Mouse (Mus musculus): Measurements from ENCODE around the gene Spin1.
"Not testable (repeated sequence)": the region's sequence is repeated elsewhere in the genome, so short reads cannot be mapped to it uniquely, and the experiment has no call there.

- not testable (repeated sequence) for TF ChIP-seq CTCF (IDR thresholded peaks at IDR 0.05; ENCODE audit: control insufficient read depth, insufficient read depth, insufficient read length); USF1 (IDR thresholded peaks at IDR 0.05; ENCODE audit: low read depth); MYOD1 (IDR thresholded peaks at IDR 0.05; ENCODE audit: control insufficient read depth, insufficient read length, low read depth); CEBPB (IDR thresholded peaks at IDR 0.05; ENCODE audit: low read depth); MAX (IDR thresholded peaks at IDR 0.05); MYOG (IDR thresholded peaks at IDR 0.05; ENCODE audit: control insufficient read depth, extremely low read depth, insufficient read length)
Measured at GRCm38 (mm10) chr13:51078586-51078985, 22.1 kb upstream of the Spin1 start.
